Mouse (Mus musculus) adrenal gland, postnatal 14 days (tissue): ENCODE measurements around the gene Dynll2. TPM values are rescaled to one million over a fixed set of nuclear protein-coding genes. Genes with fewer than 3 reads are reported as not detected.

Experiments used
- DNase-seq: peaks from one replicate; pipeline ENCODE4 v3.0.0; 2021; ENCODE audit warnings: mixed read lengths
- long read RNA-seq, 2 experiments: library from polyadenylated mRNA; stranded (forward); transcript quantifications; one replicate each; pipeline ENCODE4 v2.0.0; 2021
- total RNA-seq: library from RNA; stranded (reverse); gene quantifications from 2 replicates; pipeline ENCODE4 v1.2.3, GENCODE M21; 2021

Gene Dynll2
- total RNA-seq: 154 and 174 TPM in 2 replicates
- long read RNA-seq, experiment 1, transcript Dynll2-201 (3 exons, 2,476 nt): major isoform, 91 of 102 reads
- long read RNA-seq, experiment 1, partial matches to known transcripts: 0 of 102 reads
- long read RNA-seq, experiment 1, other reads (novel, unspliced or antisense): 10 of 102 reads
- long read RNA-seq, experiment 2, transcript Dynll2-201 (3 exons, 2,476 nt): major isoform, 94 of 116 reads
- long read RNA-seq, experiment 2, partial matches to known transcripts: 0 of 116 reads
- long read RNA-seq, experiment 2, other reads (novel, unspliced or antisense): 22 of 116 reads

GRCm38 (mm10) chr11:87986831-87987793 is at the start of gene Dynll2:
Gene Dynll2, minus strand, starts transcription at chr11:87987533.
- DNase-seq: peak; percentile 95

GRCm38 (mm10) chr11:88036761-88037251 is 49.5 kb upstream of the Dynll2 start:
- DNase-seq: peak; percentile 34

GRCm38 (mm10) chr11:88035970-88036369 is 48.6 kb upstream of the Dynll2 start:
- no peak for DNase-seq

- no peak for DNase-seq
These were observed 44.4 kb upstream of the Dynll2 start for GRCm38 (mm10) chr11:88031753-88032152.

DNA sequence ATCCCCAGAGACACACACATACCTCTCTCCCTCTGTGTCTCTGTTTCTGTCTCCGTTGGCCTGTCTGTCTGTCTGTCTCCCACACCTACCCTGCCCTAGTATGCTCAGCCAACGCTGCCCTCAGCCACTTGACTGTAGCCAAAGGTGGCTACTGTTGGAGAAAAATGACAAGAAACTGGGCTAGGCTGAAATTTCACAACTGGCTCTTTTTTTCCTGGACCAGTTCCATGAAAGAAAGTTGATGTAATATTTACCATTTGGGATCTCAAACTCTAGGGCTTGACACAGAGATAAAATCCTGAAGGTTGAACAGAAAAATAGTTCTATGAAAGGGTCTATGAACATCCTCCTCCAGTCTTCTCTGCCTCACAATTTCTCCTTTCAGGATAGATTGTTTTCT is 43.5 kb upstream of the Dynll2 start:
- no peak for DNase-seq

- DNase-seq: no peak
These were observed 42.9 kb upstream of the Dynll2 start for GRCm38 (mm10) chr11:88030219-88030618.

GRCm38 (mm10) chr11:88028193-88028684 is 40.9 kb upstream of the Dynll2 start:
- DNase-seq: no peak

DNA sequence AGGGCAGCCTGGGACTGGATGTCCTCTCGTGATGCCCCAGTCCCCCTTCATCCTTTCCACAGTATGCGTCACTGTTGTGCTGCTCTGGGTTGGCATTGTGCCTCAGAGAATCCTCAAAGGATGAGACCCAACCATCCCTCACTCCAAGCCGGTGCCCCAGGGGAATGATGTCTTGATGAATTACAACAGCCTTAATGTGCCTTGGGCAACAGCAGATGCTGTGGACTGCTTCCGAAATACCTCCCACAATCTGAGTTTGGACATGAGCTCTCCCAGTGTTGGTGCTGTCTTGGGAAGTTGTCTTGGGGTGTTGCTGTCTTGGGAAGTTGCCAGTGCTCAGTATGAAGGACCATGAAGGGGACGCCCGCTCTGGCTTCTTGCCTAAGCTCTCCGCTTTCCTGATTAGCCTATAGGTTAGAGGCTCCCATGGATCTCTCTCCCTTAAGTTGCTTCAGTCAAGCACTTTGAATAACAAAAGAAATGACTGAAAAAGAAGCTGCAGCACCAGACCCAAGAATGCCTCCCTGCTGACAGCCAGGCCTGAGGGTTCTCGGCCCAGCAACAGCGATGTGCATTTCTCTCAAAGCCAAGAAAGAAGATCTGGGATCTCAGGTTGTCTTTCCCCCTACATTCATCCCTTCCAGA is 40.2 kb upstream of the Dynll2 start:
- DNase-seq: no peak

- no peak for DNase-seq
These were observed 36.6 kb upstream of the Dynll2 start for GRCm38 (mm10) chr11:88023933-88024332.

GRCm38 (mm10) chr11:88015795-88016194 is 28.5 kb upstream of the Dynll2 start:
- DNase-seq: no peak

DNA sequence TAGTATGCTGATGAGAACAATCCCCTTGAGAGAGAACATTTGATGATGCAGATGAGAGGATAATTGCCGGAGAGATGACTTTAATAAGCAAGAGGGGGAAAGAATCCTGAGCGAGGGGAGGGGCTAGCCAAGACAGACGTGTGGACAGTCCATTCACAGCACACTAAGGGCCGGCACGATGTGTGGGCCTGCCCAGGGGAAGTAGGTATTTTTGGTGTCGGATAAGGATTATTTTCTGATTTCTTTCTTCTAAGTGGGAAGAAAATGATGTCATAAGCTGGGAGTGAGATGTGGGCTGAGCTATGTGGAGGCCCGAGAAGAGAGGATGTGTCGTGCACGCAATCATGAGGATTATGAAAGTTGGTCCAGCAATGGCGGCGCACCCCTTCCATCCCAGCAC is 27.8 kb upstream of the Dynll2 start:
- DNase-seq: no peak

GRCm38 (mm10) chr11:88013632-88014031 is 26.3 kb upstream of the Dynll2 start:
- DNase-seq: no peak

- DNase-seq: no peak
These were observed 25.4 kb upstream of the Dynll2 start for GRCm38 (mm10) chr11:88012621-88013244.

DNA sequence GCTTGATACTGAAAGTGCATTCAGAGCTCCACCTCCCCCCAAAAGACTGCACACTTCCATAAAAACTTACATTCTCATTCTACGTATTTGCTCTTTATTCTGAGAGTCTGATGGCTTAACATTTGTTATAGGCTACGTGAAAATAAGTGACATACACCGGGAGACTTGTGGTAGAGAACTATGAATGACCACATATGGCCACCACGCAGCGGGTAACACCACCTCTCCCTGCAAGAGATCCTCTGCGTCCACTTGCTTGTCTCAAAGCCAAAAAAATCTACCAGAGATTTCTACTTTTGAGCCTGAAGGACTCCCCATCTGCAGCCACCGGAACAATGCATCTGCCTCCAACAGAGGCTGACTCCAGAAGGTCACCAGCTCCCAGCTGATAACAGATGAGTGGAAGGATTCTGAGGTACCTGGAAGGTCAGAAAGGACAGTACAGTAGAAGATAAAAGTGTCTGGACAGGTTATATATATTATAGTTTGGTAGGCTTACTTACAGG is 24.6 kb upstream of the Dynll2 start:
- DNase-seq: no peak

DNA sequence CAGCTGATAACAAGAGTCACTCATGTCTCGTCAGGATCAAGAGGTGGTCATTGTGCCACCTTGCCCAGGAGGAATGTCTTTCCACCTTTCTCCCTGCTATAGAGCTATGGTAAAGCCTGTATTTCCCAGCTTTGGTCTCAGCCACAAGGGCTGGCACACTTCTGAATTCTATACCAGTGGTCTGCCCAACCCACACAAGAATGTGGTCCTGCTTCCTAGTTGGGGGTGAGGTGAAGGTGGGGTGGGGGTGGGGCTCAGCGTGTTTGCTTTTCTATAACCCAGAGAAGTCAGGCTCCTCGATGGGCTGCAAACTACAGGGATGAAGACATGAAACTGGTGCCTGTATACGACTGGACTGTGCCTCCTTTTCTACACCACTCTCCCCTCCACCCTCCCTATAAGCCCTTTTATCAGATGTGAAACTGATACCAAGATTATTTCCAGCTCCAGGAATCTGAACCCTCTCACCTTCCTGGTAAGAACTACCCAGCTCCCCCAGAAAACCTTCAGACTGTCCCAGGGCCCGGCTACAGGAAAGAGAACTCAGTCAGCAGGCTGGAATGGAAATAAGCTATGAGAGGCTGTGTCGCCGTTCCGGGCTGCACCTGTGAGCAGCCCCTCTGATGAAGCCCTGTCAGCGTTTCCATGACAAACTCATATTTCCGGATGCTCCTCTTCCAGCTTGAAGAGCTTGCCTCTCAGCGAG is 24.0 kb upstream of the Dynll2 start:
- no peak for DNase-seq

- no peak for DNase-seq
These were observed 22.3 kb upstream of the Dynll2 start for GRCm38 (mm10) chr11:88009542-88010190.

DNA sequence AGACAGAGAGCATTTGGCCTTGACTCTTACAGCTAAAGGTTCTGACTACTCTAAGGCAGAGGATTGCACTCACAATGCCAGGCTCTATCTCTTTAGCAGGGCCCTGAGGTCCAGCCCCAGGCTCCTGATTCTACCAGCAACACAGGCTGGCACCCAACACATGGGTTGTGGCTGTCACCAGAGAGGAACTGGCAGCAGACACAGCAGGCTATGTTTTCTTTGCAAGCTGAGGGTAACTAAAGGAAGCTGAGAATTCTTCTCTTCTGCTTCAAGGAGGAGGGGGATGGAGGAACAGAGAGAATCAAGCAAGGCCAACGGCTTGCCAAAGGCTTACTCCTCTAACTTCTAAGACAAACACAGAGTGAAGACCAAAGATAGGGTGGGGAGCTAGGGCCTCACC is 21.3 kb upstream of the Dynll2 start:
- DNase-seq: no peak

GRCm38 (mm10) chr11:88004123-88004522 is 16.8 kb upstream of the Dynll2 start:
- no peak for DNase-seq

DNA sequence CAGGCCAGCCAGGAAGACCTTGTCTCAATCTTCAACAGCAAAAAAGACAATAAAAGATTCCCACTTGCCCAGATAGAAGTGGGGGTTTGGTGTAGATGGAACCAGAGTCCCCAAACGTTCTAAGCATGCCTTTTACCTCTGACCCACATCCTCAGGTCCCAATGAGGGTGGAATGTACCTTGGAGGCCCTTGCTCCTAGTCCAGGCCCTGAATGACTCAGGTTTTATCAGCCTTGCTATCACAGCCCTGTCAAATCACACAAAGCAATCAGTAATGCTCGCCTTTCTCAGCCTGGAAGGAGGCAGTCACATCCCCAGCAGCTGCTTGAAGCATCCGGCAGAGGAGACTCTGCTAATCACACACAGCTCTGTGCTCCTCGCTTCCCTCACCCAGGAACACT is 15.4 kb upstream of the Dynll2 start:
- no peak for DNase-seq

DNA sequence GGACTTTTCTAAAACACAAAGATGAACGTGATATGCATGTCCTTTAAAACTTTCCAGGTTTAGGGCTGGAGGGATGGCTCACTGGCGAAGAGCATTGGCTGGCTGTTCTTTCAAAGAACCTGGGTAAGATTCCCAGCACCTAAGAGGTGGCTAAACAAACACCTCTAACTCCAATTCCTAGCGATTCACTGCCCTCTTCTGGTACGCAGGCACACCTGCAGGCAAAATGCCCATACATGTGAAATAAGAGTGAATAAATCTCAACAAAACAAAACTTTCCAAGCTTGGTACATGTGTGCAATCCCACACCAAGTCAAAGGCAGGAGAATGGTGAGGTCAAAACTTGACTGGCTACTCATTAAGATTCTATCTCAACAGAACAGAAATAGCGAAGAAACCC is 12.4 kb upstream of the Dynll2 start:
- no peak for DNase-seq

GRCm38 (mm10) chr11:87991806-87992205 is 4.5 kb upstream of the Dynll2 start:
- DNase-seq: no peak
